Mouse (Mus musculus): ENCODE measurements around the gene Olfr618. TPM values are rescaled to one million over a fixed set of nuclear protein-coding genes. Genes with fewer than 3 reads are reported as not detected.

Olfr618 gene
- polyA plus RNA-seq, 1 experiment from 2014 or later, result not detected

- 95% methylated on average over 1 of the region's 1 CpGs for WGBS
- ATAC-seq (ENCODE audit: low FRiP score), result no peak
Observed at GRCm38 (mm10) chr7:103642602-103643001, 52.7 kb downstream of the Olfr618 start, which contains the start of gene Olfr622. Olfr622 (minus strand) TSS chr7:103642702.

GRCm38 (mm10) chr7:103644070-103644469, 54.2 kb downstream of the Olfr618 start:
- Histone ChIP-seq H3K36me3 (replicated peaks; ENCODE audit: control insufficient read depth, insufficient read depth) (no peaks in the 10 kb centered on the region), H3K4me1 (replicated peaks; ENCODE audit: control insufficient read depth, insufficient read depth, low read length) (no peaks in the 10 kb centered on the region), H3K4me2 (replicated peaks) (no peak overlapping the region), H3K4me3 (replicated peaks; ENCODE audit: low read length) (no peak overlapping the region), H3K27ac (no peak overlapping the region), H3K9ac (no peak overlapping the region), H3K27me3 (ENCODE audit: control insufficient read depth, insufficient read depth, low read length) (no peaks in the 10 kb centered on the region), H3K9me3 (ENCODE audit: control insufficient read depth, low read length) (no peaks in the 10 kb centered on the region)
- DNase-seq (ENCODE audit: low spot score) (no peak), ATAC-seq (ENCODE audit: low FRiP score) (no peak)
- WGBS, result 88% methylated on average over 4 of the region's 4 CpGs

More at GRCm38 (mm10) chr7:103642602-103643001, 52.7 kb downstream of the Olfr618 start, which contains the start of gene Olfr622:
- Histone ChIP-seq H3K27me3 (ENCODE audit: control insufficient read depth, insufficient read depth, low read length) (no peaks in the 10 kb centered on the region), H3K36me3 (replicated peaks; ENCODE audit: control insufficient read depth, insufficient read depth) (no peaks in the 10 kb centered on the region), H3K9ac (no peak within 1 kb of the TSS), H3K4me2 (replicated peaks) (no peak within 1 kb of the TSS), H3K27ac (no peak within 1 kb of the TSS), H3K9me3 (ENCODE audit: control insufficient read depth, low read length) (no peaks in the 10 kb centered on the region), H3K4me1 (replicated peaks; ENCODE audit: control insufficient read depth, insufficient read depth, low read length) (no peaks in the 10 kb centered on the region), H3K4me3 (replicated peaks; ENCODE audit: low read length) (no peak within 1 kb of the TSS)
- no peak for DNase-seq (ENCODE audit: low spot score)

Small RNAs within 50 kb of the gene (microRNA-seq; reads per million reads assigned to microRNA genes)
- gene Gm26506, result not detected

Other genes starting within 250 kb of the Olfr618 start
- gene Olfr600, start 240.4 kb upstream of the Olfr618 start, polyA plus RNA-seq (2014; fragmentation: Nextera tagmentation; extraction: Ambion mirVana), result not detected in 2 replicates
- not detected in 2 replicates for gene Olfr601, start 227.4 kb upstream of the Olfr618 start, polyA plus RNA-seq (2014; fragmentation: Nextera tagmentation; extraction: Ambion mirVana)
- gene Olfr603, start 203.9 kb upstream of the Olfr618 start, polyA plus RNA-seq (2014; fragmentation: Nextera tagmentation; extraction: Ambion mirVana), result not detected in 2 replicates
- gene Usp17lc, start 175.0 kb upstream of the Olfr618 start, polyA plus RNA-seq (2014; fragmentation: Nextera tagmentation; extraction: Ambion mirVana), result not detected in 2 replicates
- gene Olfr605, start 144.7 kb upstream of the Olfr618 start, polyA plus RNA-seq (2014; fragmentation: Nextera tagmentation; extraction: Ambion mirVana), result not detected in 2 replicates
- not detected in 2 replicates for gene Olfr606, start 141.1 kb upstream of the Olfr618 start, polyA plus RNA-seq (2014; fragmentation: Nextera tagmentation; extraction: Ambion mirVana)
- not detected in 2 replicates for gene Olfr607, start 126.0 kb upstream of the Olfr618 start, polyA plus RNA-seq (2014; fragmentation: Nextera tagmentation; extraction: Ambion mirVana)
- gene Olfr608, start 120.2 kb upstream of the Olfr618 start, polyA plus RNA-seq (2014; fragmentation: Nextera tagmentation; extraction: Ambion mirVana), result not detected in 2 replicates
- gene Olfr609, start 92.0 kb upstream of the Olfr618 start, polyA plus RNA-seq (2014; fragmentation: Nextera tagmentation; extraction: Ambion mirVana), result not detected in 2 replicates
- gene Olfr610, start 78.0 kb upstream of the Olfr618 start, polyA plus RNA-seq (2014; fragmentation: Nextera tagmentation; extraction: Ambion mirVana), result not detected in 2 replicates
- not detected in 2 replicates for gene Olfr611, start 69.3 kb upstream of the Olfr618 start, polyA plus RNA-seq (2014; fragmentation: Nextera tagmentation; extraction: Ambion mirVana)
- gene Olfr612, start 47.4 kb upstream of the Olfr618 start, polyA plus RNA-seq (2014; fragmentation: Nextera tagmentation; extraction: Ambion mirVana), result not detected in 2 replicates
- gene Olfr613, start 42.0 kb upstream of the Olfr618 start, polyA plus RNA-seq (2014; fragmentation: Nextera tagmentation; extraction: Ambion mirVana), result not detected in 2 replicates
- gene Olfr615, start 34.0 kb upstream of the Olfr618 start, polyA plus RNA-seq (2014; fragmentation: Nextera tagmentation; extraction: Ambion mirVana), result not detected in 2 replicates
- gene Olfr616, start 21.0 kb upstream of the Olfr618 start, polyA plus RNA-seq (2014; fragmentation: Nextera tagmentation; extraction: Ambion mirVana), result not detected in 2 replicates
- not detected in 2 replicates for gene Olfr617, start 17.0 kb upstream of the Olfr618 start, polyA plus RNA-seq (2014; fragmentation: Nextera tagmentation; extraction: Ambion mirVana)
- gene Olfr619, start 10.5 kb downstream of the Olfr618 start, polyA plus RNA-seq (2014; fragmentation: Nextera tagmentation; extraction: Ambion mirVana), result not detected in 2 replicates
- not detected in 2 replicates for gene Olfr620, start 22.4 kb downstream of the Olfr618 start, polyA plus RNA-seq (2014; fragmentation: Nextera tagmentation; extraction: Ambion mirVana)
- gene Olfr622, start 52.6 kb downstream of the Olfr618 start, polyA plus RNA-seq (2014; fragmentation: Nextera tagmentation; extraction: Ambion mirVana), result not detected in 2 replicates
- not detected in 2 replicates for gene Olfr623, start 73.6 kb downstream of the Olfr618 start, polyA plus RNA-seq (2014; fragmentation: Nextera tagmentation; extraction: Ambion mirVana)
- gene Olfr624, start 81.1 kb downstream of the Olfr618 start, polyA plus RNA-seq (2014; fragmentation: Nextera tagmentation; extraction: Ambion mirVana), result not detected in 2 replicates
- gene Olfr625-ps1, start 92.6 kb downstream of the Olfr618 start, polyA plus RNA-seq (2014; fragmentation: Nextera tagmentation; extraction: Ambion mirVana), result not detected in 2 replicates
- not detected in 2 replicates for gene Olfr243, start 124.6 kb downstream of the Olfr618 start, polyA plus RNA-seq (2014; fragmentation: Nextera tagmentation; extraction: Ambion mirVana)
- gene Olfr628, start 140.3 kb downstream of the Olfr618 start, polyA plus RNA-seq (2014; fragmentation: Nextera tagmentation; extraction: Ambion mirVana), result not detected in 2 replicates
- gene Olfr629, start 154.8 kb downstream of the Olfr618 start, polyA plus RNA-seq (2014; fragmentation: Nextera tagmentation; extraction: Ambion mirVana), result not detected in 2 replicates
- not detected in 2 replicates for gene Olfr630, start 167.2 kb downstream of the Olfr618 start, polyA plus RNA-seq (2014; fragmentation: Nextera tagmentation; extraction: Ambion mirVana)
- gene Olfr69, start 181.5 kb downstream of the Olfr618 start, polyA plus RNA-seq (2014; fragmentation: Nextera tagmentation; extraction: Ambion mirVana), result not detected in 2 replicates
- gene Olfr68, start 189.6 kb downstream of the Olfr618 start, polyA plus RNA-seq (2014; fragmentation: Nextera tagmentation; extraction: Ambion mirVana), result not detected in 2 replicates
- gene Olfr67, start 201.7 kb downstream of the Olfr618 start, polyA plus RNA-seq (2014; fragmentation: Nextera tagmentation; extraction: Ambion mirVana), result not detected in 2 replicates
- 1,734 and 1,868 TPM in 2 replicates for gene Hbb-bt, start 223.9 kb downstream of the Olfr618 start, polyA plus RNA-seq (2014; fragmentation: Nextera tagmentation; extraction: Ambion mirVana)
- gene Hbb-bs, start 238.0 kb downstream of the Olfr618 start, polyA plus RNA-seq (2014; fragmentation: Nextera tagmentation; extraction: Ambion mirVana), result 4,248 and 5,201 TPM in 2 replicates

Data from hindbrain, embryonic 14.5 days (tissue).